Mouse (Mus musculus): ENCODE data around the gene Bcl2l15.

GRCm38 (mm10) chr3:103787225-103787624 lies 45.2 kb upstream of the Bcl2l15 start:
- TF ChIP-seq GATA1 (IDR thresholded peaks at IDR 0.05; ENCODE audit: borderline replicate concordance, low read length) (no peak), FLI1 (IDR thresholded peaks at IDR 0.05; ENCODE audit: low read length) (no peak)

Measured in megakaryocyte, embryonic 14.5 days (primary cell).